Mouse (Mus musculus): Measurements from ENCODE around the gene Kncn. TPM values are rescaled to one million over a fixed set of nuclear protein-coding genes. Genes with fewer than 3 reads are reported as not detected.

The Kncn gene
- not detected for polyA plus RNA-seq (2017; shearing (Covaris generic))

GRCm38 (mm10) chr4:115884022-115884421, at the start of gene Kncn:
Kncn (plus strand) TSS chr4:115884400.
- ATAC-seq = no peak

DNA sequence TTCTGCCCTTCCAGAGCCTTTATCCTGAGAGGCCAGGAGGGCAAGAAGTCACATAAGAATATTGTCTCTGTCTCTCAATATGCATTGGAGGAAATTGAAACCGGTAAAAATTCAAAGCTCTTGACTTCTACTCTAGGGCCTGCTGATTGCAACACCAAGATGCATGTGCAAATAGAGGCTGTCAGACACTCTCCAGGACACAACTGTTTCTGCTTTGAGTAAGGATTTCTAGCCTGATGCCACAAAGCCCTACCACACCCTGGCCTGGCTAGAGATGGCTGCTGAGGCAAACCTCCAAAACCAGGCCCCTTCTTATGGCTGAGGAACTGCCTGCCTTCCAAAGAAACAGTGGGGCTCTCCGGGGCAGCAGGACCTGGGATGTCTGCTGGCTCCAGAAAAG, 48.6 kb upstream of the Kncn start:
- no peak for ATAC-seq

- no peak for ATAC-seq
These were observed 46.0 kb upstream of the Kncn start for GRCm38 (mm10) chr4:115838196-115838595.

GRCm38 (mm10) chr4:115838696-115839641, 45.2 kb upstream of the Kncn start, which contains the start of gene Mknk1:
Mknk1 (plus strand) TSS chr4:115839198.
- ATAC-seq = peak; percentile 97

DNA sequence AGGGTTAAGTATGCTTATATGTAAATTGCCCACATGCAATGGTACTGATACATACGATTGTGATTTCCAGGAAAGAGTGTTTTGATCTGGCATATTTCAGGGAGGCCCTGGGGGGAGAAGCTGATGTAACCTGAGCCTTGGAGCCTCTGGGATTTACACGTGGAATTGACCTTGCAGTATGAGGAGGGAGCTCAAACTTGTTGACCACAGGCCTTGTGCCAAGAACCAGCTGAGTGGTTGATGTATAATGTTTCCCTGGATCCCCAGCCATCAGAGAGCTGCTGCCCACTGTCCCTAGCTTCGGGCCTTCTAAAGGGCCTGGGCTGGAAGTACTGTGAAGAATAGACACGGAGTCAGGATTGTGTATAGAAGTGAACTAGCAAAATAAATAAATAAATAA, 44.2 kb upstream of the Kncn start:
- no peak for ATAC-seq

- ATAC-seq = no peak
These were observed 43.4 kb upstream of the Kncn start for GRCm38 (mm10) chr4:115840842-115841241.

GRCm38 (mm10) chr4:115846656-115847055, 37.5 kb upstream of the Kncn start:
- ATAC-seq = no peak

GRCm38 (mm10) chr4:115847377-115847776, 36.8 kb upstream of the Kncn start:
- no peak for ATAC-seq

DNA sequence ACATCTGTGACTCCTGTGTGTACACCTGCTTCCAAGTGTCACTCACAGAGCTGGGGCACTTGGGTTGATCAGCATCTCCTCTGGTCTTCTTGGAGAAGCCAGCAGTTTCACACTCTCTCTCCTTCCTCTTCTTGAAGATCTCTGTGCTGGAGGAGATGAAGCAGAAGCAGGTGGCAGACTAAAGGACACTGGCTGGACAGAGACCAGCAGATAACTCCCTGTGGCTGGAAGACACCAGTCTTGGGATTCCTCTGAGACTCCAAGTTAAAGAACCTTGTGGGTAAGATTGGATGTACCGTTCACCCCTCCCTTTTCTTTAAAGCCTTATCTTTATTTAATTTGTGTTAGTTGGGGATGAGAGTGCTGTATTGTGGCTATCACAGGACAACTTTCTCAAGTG, 36.1 kb upstream of the Kncn start:
- ATAC-seq = no peak

DNA sequence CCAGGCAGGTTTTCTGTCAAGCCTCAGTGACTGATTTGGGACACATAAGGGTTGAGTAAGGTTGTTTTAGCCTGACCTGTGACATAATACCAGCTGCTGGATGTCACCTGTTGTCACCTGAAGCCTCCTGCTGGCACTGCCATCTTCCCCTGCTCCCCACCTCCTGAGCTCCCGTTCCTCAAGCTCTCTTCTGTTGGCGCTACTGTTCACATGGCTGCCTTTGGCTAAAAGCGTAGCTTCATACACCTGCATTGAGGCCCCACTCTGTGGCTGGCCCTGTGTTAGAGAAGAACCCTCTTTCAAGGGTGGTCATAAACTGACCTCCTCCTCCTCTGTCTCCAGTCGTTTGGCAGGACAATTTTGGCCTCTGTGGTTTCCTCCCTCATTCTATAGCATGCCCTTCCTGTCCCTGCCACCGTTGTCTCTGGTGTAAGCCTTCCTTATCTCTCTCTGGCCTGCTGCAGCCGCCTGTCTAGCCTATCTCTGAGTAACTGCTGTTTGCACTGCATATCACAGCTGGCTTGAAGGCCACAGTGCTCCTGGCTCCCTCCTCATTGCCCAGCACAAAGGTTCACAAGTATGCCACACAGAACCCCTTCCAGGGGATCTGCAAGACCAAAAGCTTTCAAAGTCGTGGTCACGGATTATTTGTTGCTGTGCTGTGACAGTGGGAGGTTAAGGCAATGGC, 35.1 kb upstream of the Kncn start:
- ATAC-seq = no peak

DNA sequence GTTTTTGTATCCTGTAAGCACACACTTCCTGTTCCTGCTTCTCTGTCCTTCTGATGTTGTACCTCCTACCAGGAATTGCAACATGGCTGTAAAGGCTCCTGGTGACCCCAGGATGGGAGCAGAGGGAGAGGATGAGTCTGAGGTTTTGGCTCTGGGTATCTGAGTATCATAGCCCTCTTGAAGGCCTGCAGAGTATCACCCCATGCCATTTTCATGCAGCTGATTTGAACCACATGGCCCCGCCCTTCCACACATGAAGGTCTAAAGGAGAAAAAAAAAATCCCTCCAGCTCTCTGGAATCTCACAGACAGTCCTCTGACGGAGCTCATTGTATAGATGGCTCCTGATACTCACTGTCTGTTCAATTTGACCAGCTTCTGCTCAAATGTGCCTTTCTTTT, 34.1 kb upstream of the Kncn start:
- ATAC-seq = no peak

GRCm38 (mm10) chr4:115850631-115851030, 33.6 kb upstream of the Kncn start:
- no peak for ATAC-seq

DNA sequence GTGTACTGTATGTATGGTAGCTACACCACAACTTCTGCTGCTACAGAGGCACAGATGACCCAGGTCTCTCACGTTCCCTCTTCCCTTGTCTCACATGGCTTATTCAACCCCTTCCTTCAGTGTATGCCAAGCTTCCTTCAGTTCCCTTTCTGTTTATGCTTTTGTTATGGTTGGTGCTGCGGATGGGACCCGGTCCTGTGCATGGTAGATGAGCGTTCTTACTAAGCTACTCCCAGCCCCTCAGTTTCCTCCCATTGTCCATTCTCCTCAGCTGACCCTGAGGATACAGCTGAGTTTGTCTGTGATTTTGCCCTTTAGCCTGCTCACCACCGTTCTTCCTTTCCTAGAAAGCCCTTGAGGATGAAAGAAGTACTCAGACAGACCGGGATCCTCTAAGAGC, 32.6 kb upstream of the Kncn start:
- ATAC-seq = no peak

DNA sequence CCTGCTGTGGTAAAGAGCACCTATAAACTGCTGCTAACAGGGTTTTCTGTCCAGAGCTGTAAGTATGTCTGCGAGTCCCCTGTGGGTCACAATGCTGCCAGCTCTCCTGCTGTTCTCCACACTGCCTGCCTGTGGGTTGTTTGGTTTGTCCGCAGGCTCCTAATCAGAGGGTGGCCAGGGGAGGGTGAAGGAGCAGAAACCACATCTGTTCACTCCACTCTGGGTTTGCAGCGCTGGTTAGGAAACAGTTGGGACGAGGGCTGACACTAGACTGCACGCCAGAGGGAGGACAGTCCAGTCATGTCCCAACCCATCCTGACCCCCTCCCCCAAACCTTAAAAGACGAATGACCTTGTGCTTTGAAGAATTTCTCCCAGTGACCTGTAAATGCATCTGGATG, 29.1 kb upstream of the Kncn start:
- no peak for ATAC-seq

GRCm38 (mm10) chr4:115855609-115856008, 28.6 kb upstream of the Kncn start:
- no peak for ATAC-seq

GRCm38 (mm10) chr4:115856282-115856681, 27.9 kb upstream of the Kncn start:
- ATAC-seq = no peak

- ATAC-seq = no peak
These were observed 26.8 kb upstream of the Kncn start for GRCm38 (mm10) chr4:115857293-115857883.

- ATAC-seq = no peak
These were observed 20.8 kb upstream of the Kncn start for GRCm38 (mm10) chr4:115863352-115863751.

- no peak for ATAC-seq
These were observed 20.3 kb upstream of the Kncn start for GRCm38 (mm10) chr4:115863880-115864279.

GRCm38 (mm10) chr4:115869512-115870210, 14.5 kb upstream of the Kncn start:
- no peak for ATAC-seq

DNA sequence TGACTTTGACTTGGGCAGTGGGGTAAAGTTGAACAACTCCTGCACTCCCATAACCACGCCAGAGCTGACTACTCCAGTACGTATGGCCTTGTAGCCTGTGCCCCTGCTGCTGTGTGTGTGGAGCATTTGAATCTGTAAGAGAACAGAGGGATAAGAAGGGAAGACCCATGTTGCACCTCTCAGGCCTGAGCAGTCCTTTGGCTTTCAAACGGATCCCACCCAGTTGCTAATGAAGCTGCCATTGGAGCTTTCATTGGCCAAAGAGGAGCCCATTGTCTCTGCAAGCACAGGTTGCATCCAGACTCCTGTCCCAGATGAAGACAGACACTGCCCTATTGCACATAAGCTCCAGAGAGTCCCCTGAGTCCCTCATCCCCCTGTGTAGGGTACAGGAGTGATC, 11.0 kb upstream of the Kncn start:
- no peak for ATAC-seq

- ATAC-seq = no peak
These were observed 6.0 kb upstream of the Kncn start for GRCm38 (mm10) chr4:115878216-115878678.

- ATAC-seq = no peak
These were observed 5.4 kb upstream of the Kncn start for GRCm38 (mm10) chr4:115878828-115879227.

Measured in activated CD4-positive, CD25-positive, alpha-beta regulatory T cell, adult 4 months (primary cell).